Mouse (Mus musculus) frontal cortex, postnatal 36 days (tissue): ENCODE results near the gene Calhm5.

ENCODE experiments used
- DNase-seq, 2 experiments: peaks; one replicate each; pipeline ENCODE4 v3.0.0; 2022; ENCODE audit warnings: low spot score in 2 of 2

The Calhm5 gene

DNA sequence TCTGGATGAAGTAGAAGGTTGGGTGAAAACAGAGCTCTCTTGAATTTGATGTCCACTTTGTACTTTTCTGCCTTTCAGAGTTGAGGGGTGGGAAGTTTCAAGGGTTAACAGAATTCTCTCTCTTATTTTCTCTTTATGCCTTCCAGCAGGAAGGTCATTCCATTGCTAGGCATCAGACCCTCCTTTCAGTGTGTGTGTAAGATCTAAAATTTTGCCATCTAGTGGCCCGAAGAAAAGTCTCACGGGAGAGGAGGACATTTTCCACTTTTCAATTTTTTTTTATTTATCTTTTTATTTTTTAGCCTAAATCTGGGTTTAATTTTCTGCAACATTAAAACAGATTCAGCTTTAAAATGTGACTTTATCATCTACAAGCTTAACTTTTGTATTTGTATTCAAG is 24.7 kb downstream of the Calhm5 start:
- no peak for DNase-seq

DNA sequence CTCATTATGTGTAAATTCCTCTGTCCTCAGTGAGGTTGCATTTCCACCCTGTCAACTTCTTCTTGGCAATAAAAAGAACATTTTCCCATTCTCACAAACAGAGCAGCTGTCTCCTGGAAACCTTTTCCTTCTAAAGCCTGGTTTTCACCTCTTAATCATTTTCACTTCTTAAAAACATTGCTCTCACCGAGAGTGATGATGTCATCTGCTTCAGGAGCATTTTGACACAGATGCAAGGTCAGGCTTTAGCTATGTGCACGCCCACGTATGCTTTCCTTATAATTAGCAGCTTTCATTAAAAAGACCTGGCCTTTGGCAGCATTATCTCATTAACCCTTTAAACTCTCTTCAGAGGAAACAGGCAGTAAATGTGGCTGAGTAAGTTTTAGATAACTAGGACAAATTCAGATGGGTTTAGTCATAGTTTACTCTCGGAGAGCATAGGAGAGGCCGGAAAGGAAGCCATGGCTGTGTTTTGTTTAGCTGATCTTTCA is 25.3 kb downstream of the Calhm5 start:
- DNase-seq: no peak

GRCm38 (mm10) chr10:34069606-34070005 is 26.7 kb downstream of the Calhm5 start:
- no peak for DNase-seq

DNA sequence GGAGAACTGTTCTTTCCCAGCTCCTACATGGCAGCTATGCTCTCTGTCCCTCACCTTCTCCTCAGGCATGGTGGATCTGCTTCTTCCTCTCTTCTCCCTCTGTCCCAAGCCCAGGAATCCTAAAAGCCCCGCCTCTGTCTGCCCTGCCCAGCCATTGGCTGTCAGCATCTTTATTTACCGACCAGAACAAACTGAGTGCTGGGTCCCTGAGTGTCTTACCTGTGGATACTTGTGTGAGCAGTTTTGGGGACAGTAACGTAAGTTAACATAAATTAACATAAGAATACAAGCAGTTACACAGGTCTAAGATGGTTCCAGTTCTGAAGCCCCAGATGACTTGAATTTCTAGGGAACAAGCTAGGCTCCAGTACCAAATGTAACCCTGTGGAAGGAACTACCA is 29.7 kb downstream of the Calhm5 start:
- no peak for DNase-seq

DNA sequence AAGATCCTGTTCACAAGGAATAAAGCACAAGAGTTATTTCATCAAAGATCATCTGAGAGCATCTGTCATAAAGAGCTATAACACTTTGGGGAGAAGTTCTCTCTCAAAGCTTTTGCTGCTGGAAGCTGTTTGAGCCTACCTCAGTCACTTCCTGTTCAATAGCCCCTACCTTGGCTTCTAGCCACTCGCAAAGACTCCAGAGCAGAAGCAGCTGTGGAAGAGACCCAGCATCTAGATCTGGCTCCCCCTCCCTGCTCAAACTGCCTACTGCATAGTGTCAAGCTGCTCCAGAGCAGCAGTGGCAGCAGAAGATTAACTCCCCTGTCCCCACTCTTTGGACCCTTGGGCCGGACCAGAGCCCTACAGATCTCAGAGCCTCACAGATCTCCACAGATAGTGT is 42.3 kb downstream of the Calhm5 start:
- no peak for DNase-seq

DNA sequence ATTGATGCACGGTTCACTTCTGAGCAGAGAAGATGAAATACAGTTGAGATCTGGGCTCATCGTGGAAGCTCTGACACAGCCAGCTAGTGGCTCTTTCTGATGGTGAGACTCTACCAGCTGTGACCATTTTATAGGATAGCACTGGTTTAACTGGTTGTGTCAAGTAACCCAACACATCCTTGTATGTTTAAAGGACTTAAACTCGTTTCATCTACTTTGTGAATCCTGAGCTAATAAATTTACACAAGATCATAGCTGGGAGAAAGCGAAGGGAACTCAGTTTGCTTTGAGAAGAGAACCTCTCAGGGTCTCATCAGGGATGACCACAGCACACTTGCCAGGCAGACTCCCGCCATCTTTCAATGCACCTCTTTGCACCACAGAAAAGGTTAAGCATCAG is 52.1 kb downstream of the Calhm5 start, which contains the start of gene Calhm4:
TSS of gene Calhm4 (minus strand) at position 101 of the 400 bp plus-strand sequence.
- DNase-seq: no peak
